Mouse (Mus musculus): Measurements from ENCODE around the gene Mcm6. TPM values are rescaled to one million over a fixed set of nuclear protein-coding genes. Genes with fewer than 3 reads are reported as not detected.
"Not testable (repeated sequence)": the region's sequence is repeated elsewhere in the genome, so short reads cannot be mapped to it uniquely, and the experiment has no call there.

Gene Mcm6
- polyA plus RNA-seq, 1 experiment from 2014 or later = 64.6 TPM

DNA sequence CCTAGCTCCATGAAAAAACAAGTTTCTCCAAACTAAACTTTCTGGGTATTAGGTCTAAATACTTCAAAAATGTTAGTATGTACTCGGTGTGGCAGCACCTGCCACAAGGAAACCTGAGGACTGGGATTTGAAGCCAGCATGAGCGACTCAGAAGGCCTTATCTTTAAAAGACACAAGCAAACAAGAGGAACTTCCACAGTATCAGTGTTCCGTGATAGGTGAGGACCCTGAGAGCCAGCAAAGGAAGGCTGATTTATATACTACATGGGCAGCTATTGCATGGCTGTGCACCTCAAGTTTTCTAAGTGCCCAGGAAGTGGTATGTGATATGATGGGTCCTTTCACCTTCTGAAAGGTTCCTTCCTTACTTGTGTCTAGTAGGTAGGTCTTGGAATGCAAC, 6.4 kb downstream of the Mcm6 start:
- 93% methylated on average over 3 of the region's 3 CpGs for WGBS
- H3K27ac ChIP-seq = no peak overlapping the region
- H3K4me1 ChIP-seq (replicated peaks; ENCODE audit: control insufficient read depth, insufficient read depth, low read length) = 0 out of 2 replicates have a peak, but pooled peaks cover 12% of the 10 kb centered on the region
- no peak overlapping the region for H3K9ac ChIP-seq
- DNase-seq (ENCODE audit: low spot score) (no peak), ATAC-seq (ENCODE audit: low FRiP score) (no peak)
- H3K36me3 ChIP-seq (replicated peaks; ENCODE audit: control insufficient read depth, insufficient read depth) = peaks cover 52% of the 10 kb centered on the region
- H3K9me3 ChIP-seq (ENCODE audit: control insufficient read depth, low read length) = no peaks in the 10 kb centered on the region
- no peak overlapping the region for H3K4me3 ChIP-seq (replicated peaks; ENCODE audit: low read length)
- no peak overlapping the region for H3K4me2 ChIP-seq (replicated peaks)
- no peaks in the 10 kb centered on the region for H3K27me3 ChIP-seq (ENCODE audit: control insufficient read depth, insufficient read depth, low read length)

DNA sequence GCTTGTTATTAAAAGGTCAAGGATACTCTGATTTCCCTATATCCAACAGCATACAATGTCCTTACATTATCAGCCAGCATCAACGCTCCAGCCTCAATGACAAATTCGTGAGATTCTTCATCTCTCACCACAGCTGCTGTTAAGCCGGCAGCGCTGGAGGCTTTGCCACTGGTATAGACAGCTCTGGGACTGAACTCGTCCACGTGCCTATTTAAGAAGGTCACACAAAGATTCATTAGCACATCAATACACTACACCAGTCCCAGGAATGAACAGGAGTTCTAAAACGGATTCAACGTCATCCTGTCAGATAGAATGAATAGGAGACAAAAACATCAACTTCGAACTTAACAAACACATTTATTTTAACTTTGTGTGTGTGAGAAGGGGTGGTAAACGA, 15.2 kb downstream of the Mcm6 start:
- DNase-seq (ENCODE audit: low spot score) = no peak
- Histone ChIP-seq H3K4me2 (replicated peaks) (no peak overlapping the region), H3K36me3 (replicated peaks; ENCODE audit: control insufficient read depth, insufficient read depth) (peaks cover 80% of the 10 kb centered on the region), H3K9ac (no peak overlapping the region), H3K27me3 (ENCODE audit: control insufficient read depth, insufficient read depth, low read length) (no peaks in the 10 kb centered on the region), H3K4me1 (replicated peaks; ENCODE audit: control insufficient read depth, insufficient read depth, low read length) (no peaks in the 10 kb centered on the region), H3K27ac (no peak overlapping the region), H3K4me3 (replicated peaks; ENCODE audit: low read length) (no peak overlapping the region), H3K9me3 (ENCODE audit: control insufficient read depth, low read length) (no peaks in the 10 kb centered on the region)
- 24% methylated on average over 10 of the region's 10 CpGs for WGBS
- no peak for ATAC-seq (ENCODE audit: low FRiP score)

DNA sequence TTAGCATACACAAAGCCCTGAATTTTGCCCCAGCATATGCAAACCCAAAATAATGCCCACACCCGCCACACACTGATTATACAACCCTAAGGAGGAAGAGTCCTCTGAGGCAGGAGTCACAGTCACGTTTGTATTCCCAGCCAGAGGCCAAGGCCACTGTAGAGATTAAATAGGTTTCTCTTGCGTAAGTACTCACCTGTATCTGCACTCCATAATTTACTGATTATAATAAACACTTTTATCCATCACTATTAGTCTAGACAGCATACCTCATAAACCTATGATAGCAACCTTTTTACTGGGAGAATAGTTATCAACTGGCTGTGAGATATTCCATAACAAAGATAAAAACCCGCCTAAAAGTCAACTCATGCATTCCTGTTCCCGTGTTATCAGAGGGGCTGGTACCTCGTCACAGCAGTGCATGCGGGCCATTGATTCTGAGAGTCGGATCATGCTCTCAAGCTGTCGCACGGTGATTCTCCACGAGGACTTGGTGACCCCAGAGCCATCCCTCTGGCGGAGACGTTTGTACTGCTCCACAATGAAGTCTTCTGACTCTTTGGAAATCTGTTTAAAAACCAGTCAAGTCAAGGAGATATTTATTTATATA, 21.6 kb downstream of the Mcm6 start:
- ATAC-seq (ENCODE audit: low FRiP score) (no peak), DNase-seq (ENCODE audit: low spot score) (no peak)
- Histone ChIP-seq H3K9ac (no peak overlapping the region), H3K9me3 (ENCODE audit: control insufficient read depth, low read length) (no peaks in the 10 kb centered on the region), H3K27ac (no peak overlapping the region), H3K4me1 (replicated peaks; ENCODE audit: control insufficient read depth, insufficient read depth, low read length) (no peaks in the 10 kb centered on the region), H3K27me3 (ENCODE audit: control insufficient read depth, insufficient read depth, low read length) (no peaks in the 10 kb centered on the region), H3K4me2 (replicated peaks) (no peak overlapping the region), H3K36me3 (replicated peaks; ENCODE audit: control insufficient read depth, insufficient read depth) (peaks cover 74% of the 10 kb centered on the region), H3K4me3 (replicated peaks; ENCODE audit: low read length) (no peak overlapping the region)
- WGBS = 90% methylated on average over 13 of the region's 13 CpGs

DNA sequence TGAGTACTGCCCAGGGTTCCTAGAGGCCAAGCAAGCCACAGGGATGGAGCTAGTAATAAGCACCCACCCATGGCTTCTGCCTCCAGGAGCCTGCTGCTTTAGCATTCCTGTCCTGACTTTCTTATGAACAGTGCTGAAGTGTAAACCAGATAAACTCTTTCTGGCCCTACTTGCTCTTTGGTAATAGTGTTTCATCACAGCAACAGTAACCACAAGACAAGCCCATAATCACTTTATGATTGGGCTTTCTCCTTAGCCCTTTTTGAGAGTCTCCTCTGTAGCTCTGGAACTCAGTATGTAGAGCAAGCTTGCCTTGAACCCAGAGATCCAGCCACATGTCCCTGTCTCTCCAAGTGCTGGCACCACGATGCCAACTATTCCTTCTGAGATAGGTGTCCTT, 29.2 kb downstream of the Mcm6 start:
- H3K4me1 ChIP-seq (replicated peaks; ENCODE audit: control insufficient read depth, insufficient read depth, low read length) = no peaks in the 10 kb centered on the region
- H3K4me3 ChIP-seq (replicated peaks; ENCODE audit: low read length) = no peak overlapping the region
- WGBS = 97% methylated on average over 1 of the region's 1 CpGs
- no peak for ATAC-seq (ENCODE audit: low FRiP score)
- H3K27ac ChIP-seq = no peak overlapping the region
- no peak for DNase-seq (ENCODE audit: low spot score)
- H3K9me3 ChIP-seq (ENCODE audit: control insufficient read depth, low read length) = no peaks in the 10 kb centered on the region
- H3K27me3 ChIP-seq (ENCODE audit: control insufficient read depth, insufficient read depth, low read length) = no peaks in the 10 kb centered on the region
- H3K36me3 ChIP-seq (replicated peaks; ENCODE audit: control insufficient read depth, insufficient read depth) = peaks cover 46% of the 10 kb centered on the region
- H3K4me2 ChIP-seq (replicated peaks) = no peak overlapping the region
- no peak overlapping the region for H3K9ac ChIP-seq

DNA sequence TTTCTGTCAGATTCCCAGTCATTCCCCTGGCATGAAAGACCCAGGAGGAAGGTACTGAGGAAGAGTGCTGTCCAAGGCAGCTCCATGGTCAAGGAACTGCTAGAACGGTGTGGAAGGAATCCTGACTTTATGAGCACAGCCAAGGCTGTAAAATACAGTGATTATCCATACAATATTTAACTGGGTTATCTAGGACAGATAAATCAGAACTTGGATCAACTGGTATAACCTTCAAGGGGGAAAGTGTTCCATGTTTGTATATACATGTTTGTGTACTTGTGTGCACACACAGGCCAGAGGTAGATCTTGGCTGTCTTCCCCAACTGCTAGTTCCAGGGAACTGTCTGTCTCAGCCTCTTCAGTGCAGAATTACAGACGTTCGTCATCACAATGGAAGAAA, 31.2 kb downstream of the Mcm6 start, which contains the start of gene Lct:
Lct (minus strand) TSS at position 101 of the 400 bp plus-strand sequence.
- Histone ChIP-seq H3K4me2 (replicated peaks) (no peak within 1 kb of the TSS), H3K27ac (no peak within 1 kb of the TSS), H3K9me3 (ENCODE audit: control insufficient read depth, low read length) (no peaks in the 10 kb centered on the region), H3K36me3 (replicated peaks; ENCODE audit: control insufficient read depth, insufficient read depth) (peaks cover 25% of the 10 kb centered on the region), H3K4me1 (replicated peaks; ENCODE audit: control insufficient read depth, insufficient read depth, low read length) (no peaks in the 10 kb centered on the region), H3K9ac (no peak within 1 kb of the TSS), H3K27me3 (ENCODE audit: control insufficient read depth, insufficient read depth, low read length) (no peaks in the 10 kb centered on the region), H3K4me3 (replicated peaks; ENCODE audit: low read length) (no peak within 1 kb of the TSS)
- no peak for DNase-seq (ENCODE audit: low spot score)
- WGBS = 74% methylated on average over 3 of the region's 3 CpGs
- ATAC-seq (ENCODE audit: low FRiP score) = no peak

DNA sequence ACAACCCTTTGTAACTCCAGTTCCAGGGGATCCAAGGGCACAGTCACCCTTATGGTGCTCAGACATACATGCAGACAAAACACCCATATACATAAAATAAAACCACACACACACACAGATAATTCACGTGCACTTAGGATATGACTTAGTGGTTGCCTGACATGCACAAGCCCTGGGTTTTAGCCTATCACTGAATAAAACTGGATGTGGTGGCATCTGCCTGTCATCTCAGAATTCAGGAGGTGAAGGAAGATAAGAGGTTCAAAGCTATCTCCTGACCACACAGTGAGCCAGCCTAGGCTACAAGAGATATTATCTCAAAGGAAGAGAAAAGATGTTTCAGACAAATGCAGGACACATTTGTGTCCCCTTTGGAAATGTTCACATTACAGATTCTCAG, 32.3 kb downstream of the Mcm6 start:
- Histone ChIP-seq H3K9ac (no peak overlapping the region), H3K4me3 (replicated peaks; ENCODE audit: low read length) (no peak overlapping the region), H3K4me1 (replicated peaks; ENCODE audit: control insufficient read depth, insufficient read depth, low read length) (no peaks in the 10 kb centered on the region), H3K36me3 (replicated peaks; ENCODE audit: control insufficient read depth, insufficient read depth) (peaks cover 15% of the 10 kb centered on the region), H3K9me3 (ENCODE audit: control insufficient read depth, low read length) (no peaks in the 10 kb centered on the region), H3K4me2 (replicated peaks) (no peak overlapping the region), H3K27me3 (ENCODE audit: control insufficient read depth, insufficient read depth, low read length) (no peaks in the 10 kb centered on the region), H3K27ac (no peak overlapping the region)
- DNase-seq (ENCODE audit: low spot score) (no peak), ATAC-seq (ENCODE audit: low FRiP score) (no peak)
- 98% methylated on average over 1 of the region's 1 CpGs for whole genome bisulfite sequencing

DNA sequence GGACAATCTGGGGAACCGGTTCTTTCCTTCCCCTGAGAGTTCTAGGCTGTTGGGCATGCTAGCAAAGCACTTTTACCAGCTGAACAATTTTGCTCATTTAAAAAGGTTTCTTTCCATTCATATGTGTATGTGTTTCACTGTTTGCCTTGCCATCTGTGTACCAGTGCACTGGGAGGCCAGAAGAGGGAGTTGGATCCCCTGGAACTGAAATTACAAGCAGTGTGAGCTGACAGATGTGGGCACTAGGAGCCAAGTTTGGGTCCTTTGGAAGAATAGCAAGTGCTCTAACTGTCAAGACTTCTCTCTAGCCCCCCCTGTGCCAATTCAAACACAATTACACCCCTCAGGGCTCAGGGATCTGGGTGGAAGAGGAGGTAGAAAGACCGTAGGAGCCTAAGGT, 34.7 kb downstream of the Mcm6 start:
- 89% methylated on average over 2 of the region's 2 CpGs for WGBS
- no peak overlapping the region for H3K27ac ChIP-seq
- H3K36me3 ChIP-seq (replicated peaks; ENCODE audit: control insufficient read depth, insufficient read depth) = no peaks in the 10 kb centered on the region
- no peak overlapping the region for H3K4me3 ChIP-seq (replicated peaks; ENCODE audit: low read length)
- H3K4me1 ChIP-seq (replicated peaks; ENCODE audit: control insufficient read depth, insufficient read depth, low read length) = no peaks in the 10 kb centered on the region
- DNase-seq (ENCODE audit: low spot score) (no peak), ATAC-seq (ENCODE audit: low FRiP score) (no peak)
- H3K4me2 ChIP-seq (replicated peaks) = no peak overlapping the region
- no peak overlapping the region for H3K9ac ChIP-seq
- H3K27me3 ChIP-seq (ENCODE audit: control insufficient read depth, insufficient read depth, low read length) = no peaks in the 10 kb centered on the region
- no peaks in the 10 kb centered on the region for H3K9me3 ChIP-seq (ENCODE audit: control insufficient read depth, low read length)

DNA sequence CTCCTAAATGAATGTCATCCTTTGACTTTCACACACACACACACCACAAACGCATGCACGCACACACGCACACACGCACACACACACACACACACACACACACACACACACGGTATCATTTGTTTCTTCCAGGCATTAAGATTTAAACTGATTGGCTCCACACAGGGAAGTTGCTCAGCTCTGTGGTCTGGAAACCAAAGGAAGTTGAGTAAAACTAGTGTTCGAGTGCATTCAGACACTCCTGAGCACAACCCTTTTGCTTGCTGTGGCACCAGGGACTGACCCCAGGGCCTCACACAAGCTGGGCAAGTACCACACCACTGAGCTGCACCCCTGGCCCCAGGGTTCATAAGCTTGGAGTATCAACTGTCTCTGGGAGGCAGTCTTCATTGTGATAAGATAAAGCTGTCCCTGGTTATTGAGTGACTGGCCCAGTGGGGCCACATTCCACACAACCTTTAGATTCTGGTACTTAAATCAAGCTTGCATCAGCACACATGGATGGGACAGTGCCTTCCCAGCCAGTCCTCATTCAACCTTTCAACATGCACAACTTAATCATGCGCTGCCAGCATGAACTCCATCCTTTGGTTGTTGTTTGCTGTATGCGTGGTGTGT, 36.3 kb downstream of the Mcm6 start:
- 85% methylated on average over 8 of the region's 8 CpGs for WGBS
- no peak overlapping the region for H3K4me2 ChIP-seq (replicated peaks)
- no peaks in the 10 kb centered on the region for H3K27me3 ChIP-seq (ENCODE audit: control insufficient read depth, insufficient read depth, low read length)
- H3K9me3 ChIP-seq (ENCODE audit: control insufficient read depth, low read length) = no peaks in the 10 kb centered on the region
- no peak overlapping the region for H3K4me3 ChIP-seq (replicated peaks; ENCODE audit: low read length)
- DNase-seq (ENCODE audit: low spot score) (no peak), ATAC-seq (ENCODE audit: low FRiP score) (no peak)
- no peak overlapping the region for H3K9ac ChIP-seq
- no peak overlapping the region for H3K27ac ChIP-seq
- H3K4me1 ChIP-seq (replicated peaks; ENCODE audit: control insufficient read depth, insufficient read depth, low read length) = no peaks in the 10 kb centered on the region
- H3K36me3 ChIP-seq (replicated peaks; ENCODE audit: control insufficient read depth, insufficient read depth) = no peaks in the 10 kb centered on the region

DNA sequence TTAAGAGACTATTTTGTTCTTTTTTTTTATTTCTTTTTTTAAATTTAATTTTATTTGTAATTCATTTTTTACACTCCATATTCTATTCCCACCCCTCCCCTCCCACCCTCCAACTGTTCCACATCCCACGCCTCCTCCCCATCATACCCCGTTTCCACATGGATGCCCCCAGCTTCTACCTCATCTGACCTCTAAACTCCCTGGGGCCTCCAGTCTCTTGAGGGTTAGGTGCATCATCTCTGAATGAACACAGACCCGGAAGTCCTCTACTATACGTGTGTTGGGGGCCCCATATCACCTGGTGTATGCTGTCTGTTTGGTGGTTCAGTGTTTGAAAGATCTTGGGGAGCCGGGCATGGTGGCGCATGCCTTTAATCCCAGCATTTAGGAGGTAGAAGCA, 40.2 kb downstream of the Mcm6 start:
- not testable (repeated sequence) for H3K4me2 ChIP-seq (replicated peaks); H3K4me3 ChIP-seq (replicated peaks; ENCODE audit: low read length); H3K27me3 ChIP-seq (ENCODE audit: control insufficient read depth, insufficient read depth, low read length); DNase-seq (ENCODE audit: low spot score); H3K9me3 ChIP-seq (ENCODE audit: control insufficient read depth, low read length); H3K27ac ChIP-seq; H3K36me3 ChIP-seq (replicated peaks; ENCODE audit: control insufficient read depth, insufficient read depth); ATAC-seq (ENCODE audit: low FRiP score); H3K4me1 ChIP-seq (replicated peaks; ENCODE audit: control insufficient read depth, insufficient read depth, low read length); H3K9ac ChIP-seq
- WGBS = 91% methylated on average over 6 of the region's 6 CpGs

DNA sequence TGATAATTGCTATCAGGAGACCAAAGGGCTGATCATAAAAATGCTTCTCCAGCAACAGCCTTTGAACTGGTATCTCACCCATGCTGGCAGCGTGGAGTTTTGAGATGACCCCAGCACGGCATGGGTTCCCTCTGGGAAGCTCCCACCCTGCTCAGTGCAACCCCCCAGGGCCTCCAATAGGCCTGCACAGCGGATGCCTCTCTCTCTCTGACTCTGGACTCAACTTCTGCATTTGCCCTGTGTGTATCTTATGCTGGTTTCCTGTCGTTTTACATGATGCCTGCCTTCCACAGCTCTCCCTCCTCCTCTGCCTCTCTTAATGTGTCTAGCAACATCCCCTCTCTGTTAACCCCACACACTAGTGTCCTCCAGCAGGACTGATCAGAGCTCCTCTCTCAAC, 44.8 kb downstream of the Mcm6 start:
- H3K4me2 ChIP-seq (replicated peaks) = no peak overlapping the region
- WGBS = 86% methylated on average over 4 of the region's 4 CpGs

More for the DNA sequence above, 44.8 kb downstream of the Mcm6 start:
- no peaks in the 10 kb centered on the region for H3K4me1 ChIP-seq (replicated peaks; ENCODE audit: control insufficient read depth, insufficient read depth, low read length)
- H3K4me3 ChIP-seq (replicated peaks; ENCODE audit: low read length) = no peak overlapping the region
- no peak overlapping the region for H3K9ac ChIP-seq
- no peak for ATAC-seq (ENCODE audit: low FRiP score)
- no peaks in the 10 kb centered on the region for H3K27me3 ChIP-seq (ENCODE audit: control insufficient read depth, insufficient read depth, low read length)
- DNase-seq (ENCODE audit: low spot score) = no peak
- no peaks in the 10 kb centered on the region for H3K9me3 ChIP-seq (ENCODE audit: control insufficient read depth, low read length)
- no peaks in the 10 kb centered on the region for H3K36me3 ChIP-seq (replicated peaks; ENCODE audit: control insufficient read depth, insufficient read depth)
- no peak overlapping the region for H3K27ac ChIP-seq

Data from hindbrain, embryonic 14.5 days (tissue).